Mouse (Mus musculus) spleen, adult 2 months (tissue): ENCODE data around the gene B3gnt6.

Experiments
- CTCF ChIP-seq: fragments of 200-500 bp; IDR thresholded peaks from 2 replicates; pipeline ENCODE4 v1.5.1; 2011; ENCODE audit warnings: mild to moderate bottlenecking, inconsistent platforms; ENCODE audit not compliant: insufficient read depth, insufficient read length, insufficient replicate concordance; ENCODE audit errors: extremely low read depth
- POLR2A ChIP-seq: fragments of 200-500 bp; IDR thresholded peaks from 2 replicates; pipeline ENCODE4 v1.6.1; 2011; ENCODE audit warnings: low read depth, low read length, inconsistent platforms

GRCm38 (mm10) chr7:98155546-98156279, 43.6 kb downstream of the B3gnt6 start:
- TF ChIP-seq POLR2A (no peak), CTCF (peak; percentile 88; the same call in 1 of the 2 replicates)
